Mouse (Mus musculus) megakaryocyte-erythroid progenitor cell, adult 5-6 weeks (primary cell): Measurements from ENCODE around the gene Dgkg. TPM values are rescaled to one million over a fixed set of nuclear protein-coding genes. Genes with fewer than 3 reads are reported as not detected.

Experiments used
- ATAC-seq: replicated peaks from 2 replicates; pipeline ENCODE4 v1.8.0; 2016; ENCODE audit warnings: mild to moderate bottlenecking, inconsistent platforms; ENCODE audit not compliant: severe bottlenecking, poor library complexity, low FRiP score, low TSS enrichment
- total RNA-seq, 2 experiments: library from RNA; stranded (forward) in 1 of 2; stranded (reverse) in 1 of 2; fragments of 200-1000, 215-1000 nt in 1 of 2; fragments of >200 nt in 1 of 2; fragmentation: Nextera tagmentation in 1 of 2; gene quantifications; 2 replicates each; pipeline ENCODE4 v1.2.3; 2014 to 2017

The Dgkg gene
- total RNA-seq, 2 experiments from 2014 or later: 0.38 to 0.66 TPM

GRCm38 (mm10) chr16:22422256-22422655 is 234.8 kb downstream of the Dgkg start:
- ATAC-seq: no peak

Other genes starting within 250 kb of the Dgkg start
- 9.9 and 17.0 TPM in 2 replicates for gene Etv5, start 217.5 kb downstream of the Dgkg start, total RNA-seq (2014; fragmentation: Nextera tagmentation)
- gene Etv5, start 217.5 kb downstream of the Dgkg start, total RNA-seq (2017): 2.6 and 2.9 TPM in 2 replicates
- gene Crygs, start 154.4 kb upstream of the Dgkg start, total RNA-seq (2014; fragmentation: Nextera tagmentation): not detected in 2 replicates
- not detected in 2 replicates for gene Crygs, start 154.4 kb upstream of the Dgkg start, total RNA-seq (2017)
- gene Tbccd1, start 200.4 kb upstream of the Dgkg start, total RNA-seq (2014; fragmentation: Nextera tagmentation): 53.3 and 72.6 TPM in 2 replicates
- 39.7 and 52.5 TPM in 2 replicates for gene Tbccd1, start 200.4 kb upstream of the Dgkg start, total RNA-seq (2017)
- 43.2 and 49.9 TPM in 2 replicates for gene Dnajb11, start 200.6 kb upstream of the Dgkg start, total RNA-seq (2014; fragmentation: Nextera tagmentation)
- 90.1 and 101 TPM in 2 replicates for gene Dnajb11, start 200.6 kb upstream of the Dgkg start, total RNA-seq (2017)
- gene Ahsg, start 234.1 kb upstream of the Dgkg start, total RNA-seq (2014; fragmentation: Nextera tagmentation): not detected in 2 replicates
- not detected in 2 replicates for gene Ahsg, start 234.1 kb upstream of the Dgkg start, total RNA-seq (2017)